Mouse (Mus musculus) C2C12 (cell line): Measurements from ENCODE around the gene Plekho2. TPM values are rescaled to one million over a fixed set of nuclear protein-coding genes. Genes with fewer than 3 reads are reported as not detected.
A peak's percentile ranks its signal among the peaks of the same experiment; 100 is the strongest.

Experiments used
- H3K27me3 ChIP-seq: one replicate; pipeline ENCODE4 v1.6.1; 2011; ENCODE audit not compliant: control insufficient read depth, insufficient read depth, insufficient read length
- H3K36me3 ChIP-seq: one replicate; pipeline ENCODE4 v1.6.1; 2011; ENCODE audit not compliant: control insufficient read depth, insufficient read depth
- H3K4me3 ChIP-seq: one replicate; pipeline ENCODE4 v1.5.1; 2011; ENCODE audit warnings: mild to moderate bottlenecking, control low read depth; ENCODE audit not compliant: poor library complexity, insufficient read depth, severe bottlenecking
- H3K79me2 ChIP-seq: one replicate; pipeline ENCODE4 v1.6.1; 2011; ENCODE audit not compliant: control insufficient read depth, insufficient read depth
- H3K79me3 ChIP-seq: one replicate; pipeline ENCODE4 v1.6.1; 2011; ENCODE audit warnings: low read depth, control low read depth
- H3ac ChIP-seq: one replicate; pipeline ENCODE3; 2011; ENCODE audit warnings: low read depth; ENCODE audit not compliant: control insufficient read depth, insufficient read length
- CEBPB ChIP-seq: IDR thresholded peaks from one replicate; pipeline ENCODE4 v1.6.1; 2011; ENCODE audit warnings: low read depth, mild to moderate bottlenecking, control low read depth, moderate library complexity
- CTCF ChIP-seq: IDR thresholded peaks from one replicate; pipeline ENCODE4 v1.5.1; 2011; ENCODE audit not compliant: control insufficient read depth, insufficient read depth, insufficient read length
- FOSL1 ChIP-seq: IDR thresholded peaks from one replicate; pipeline ENCODE4 v1.8.0; 2011; ENCODE audit warnings: mild to moderate bottlenecking, low read length; ENCODE audit not compliant: poor library complexity, insufficient read depth, severe bottlenecking
- MAX ChIP-seq: IDR thresholded peaks from one replicate; pipeline ENCODE4 v1.6.1; 2011; ENCODE audit warnings: mild to moderate bottlenecking, control low read depth
- MYOD1 ChIP-seq: IDR thresholded peaks from one replicate; pipeline ENCODE4 v1.6.1; 2011; ENCODE audit warnings: low read depth; ENCODE audit not compliant: control insufficient read depth, insufficient read length
- MYOG ChIP-seq: IDR thresholded peaks from one replicate; pipeline ENCODE4 v1.6.1; 2011; ENCODE audit not compliant: control insufficient read depth, insufficient read length; ENCODE audit errors: extremely low read depth
- USF1 ChIP-seq: IDR thresholded peaks from one replicate; pipeline ENCODE4 v1.6.1; 2011; ENCODE audit warnings: low read depth, mild to moderate bottlenecking, control low read depth, moderate library complexity
- long read RNA-seq, 2 experiments: library from polyadenylated mRNA; unstranded; transcript quantifications; one replicate each; pipeline ENCODE4 v2.0.0; 2019 to 2020
- polyA plus RNA-seq: library from polyadenylated mRNA; unstranded; fragments of >200 nt; fragmentation: generic; extraction: Trizol; gene quantifications from one replicate; pipeline ENCODE4 v1.2.1, GENCODE M21; 2012; ENCODE audit warnings: missing spikeins

Plekho2 gene
- 23.3 TPM for polyA plus RNA-seq
- long read RNA-seq, experiment 1, partial matches to known transcripts, result 0 of 12 reads
- long read RNA-seq, experiment 1, other reads (novel, unspliced or antisense), result 11 of 12 reads
- long read RNA-seq, experiment 2, transcript Plekho2-201 (6 exons, 3,273 nt), result major isoform, 112 of 131 reads
- long read RNA-seq, experiment 2, partial matches to known transcripts, result 0 of 131 reads
- long read RNA-seq, experiment 2, other reads (novel, unspliced or antisense), result 19 of 131 reads

DNA sequence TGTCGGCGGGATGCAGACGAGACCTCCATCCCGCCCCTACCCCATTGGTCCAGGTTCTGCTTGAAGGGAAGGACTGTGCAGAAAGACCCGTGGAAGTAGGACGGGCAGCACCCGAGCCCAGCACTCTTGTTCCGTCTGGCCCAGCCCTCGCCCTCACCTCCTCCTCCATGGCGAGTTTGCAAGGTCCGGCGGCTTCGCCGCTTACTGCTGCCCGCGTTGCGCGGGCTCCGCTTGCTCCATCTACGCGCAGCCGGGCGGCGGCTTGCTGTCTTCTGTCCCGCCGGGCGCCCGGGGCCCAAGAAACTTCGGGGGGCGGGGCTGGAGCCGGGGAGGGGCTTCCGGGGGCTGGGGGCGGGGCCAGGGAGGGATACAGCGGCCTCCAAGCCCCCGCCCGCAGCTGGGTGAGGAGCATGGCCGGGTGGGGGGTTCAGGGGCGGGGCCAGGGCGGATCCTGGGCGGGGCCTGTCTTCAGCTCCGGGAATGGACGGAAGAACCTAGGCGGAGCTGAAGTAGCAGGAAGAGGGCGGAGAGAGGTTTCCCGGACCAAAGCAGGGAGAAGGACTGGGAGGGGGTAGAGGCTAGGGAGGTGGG, at the start of gene Plekho2:
Gene Plekho2, minus strand, starts transcription at position 260 of the 591 bp plus-strand sequence.
- TF ChIP-seq USF1 (no peak), MYOG (no peak), MAX (no peak), CEBPB (no peak), MYOD1 (no peak), FOSL1 (no peak), CTCF (no peak)
- H3K36me3 ChIP-seq, result peaks cover 5% of the 10 kb centered on the region

DNA sequence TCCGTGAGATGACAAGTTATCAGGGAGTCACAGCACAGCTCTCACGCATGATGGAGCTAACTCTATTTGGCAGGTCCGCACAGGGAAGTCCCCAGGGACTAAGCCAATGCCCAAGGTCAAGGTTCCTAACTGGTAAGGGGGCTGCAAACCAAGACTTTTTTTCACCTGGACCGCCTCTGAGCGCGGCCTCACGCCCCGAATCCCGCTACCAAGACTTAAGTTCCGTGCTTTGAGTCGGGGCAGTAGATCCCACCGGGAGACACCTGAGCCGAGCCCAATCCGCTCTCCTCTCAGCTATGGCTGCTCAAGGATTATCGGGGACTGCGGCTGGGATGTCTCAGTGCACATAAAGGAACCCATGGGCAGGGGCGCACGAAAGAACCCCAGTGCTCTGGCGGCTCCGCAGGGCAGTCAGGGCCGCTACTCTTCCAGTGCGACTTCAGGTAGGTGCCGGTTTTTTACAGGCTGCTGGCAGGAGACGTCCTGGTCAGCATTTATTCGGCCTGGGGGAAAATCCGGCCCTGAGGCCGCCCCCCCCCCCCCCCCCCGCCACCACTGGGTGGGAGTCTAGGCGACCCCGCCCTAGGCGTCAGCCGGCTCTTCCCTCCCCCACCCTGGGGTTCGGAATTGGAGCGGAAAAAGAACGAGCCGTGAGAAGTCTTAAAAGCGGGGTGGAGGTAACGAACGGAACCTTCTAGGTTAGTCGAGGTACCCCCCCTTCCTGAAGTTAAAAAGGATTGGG, 49.4 kb upstream of the Plekho2 start, which contains the start of gene Rbpms2:
Gene Rbpms2, plus strand, starts transcription at position 624 of the 742 bp plus-strand sequence.
- Histone ChIP-seq H3ac (peak within 1 kb of the TSS; percentile 85), H3K36me3 (no peaks in the 10 kb centered on the region), H3K79me2 (peaks cover 38% of the 10 kb centered on the region), H3K27me3 (no peaks in the 10 kb centered on the region), H3K79me3 (peaks cover 33% of the 10 kb centered on the region), H3K4me3 (peak within 1 kb of the TSS; percentile 53)
- no peak for TF ChIP-seq MYOD1
- no peak for TF ChIP-seq MAX
- no peak for TF ChIP-seq FOSL1
- TF ChIP-seq CEBPB, result no peak
- no peak for TF ChIP-seq MYOG
- no peak for TF ChIP-seq CTCF
- no peak for TF ChIP-seq USF1

More for the DNA sequence above, at the start of gene Plekho2:
- Histone ChIP-seq H3K79me2 (peaks cover 47% of the 10 kb centered on the region), H3K4me3 (peak within 1 kb of the TSS; percentile 61), H3K27me3 (no peaks in the 10 kb centered on the region), H3ac (peak within 1 kb of the TSS; percentile 80), H3K79me3 (peaks cover 18% of the 10 kb centered on the region)

DNA sequence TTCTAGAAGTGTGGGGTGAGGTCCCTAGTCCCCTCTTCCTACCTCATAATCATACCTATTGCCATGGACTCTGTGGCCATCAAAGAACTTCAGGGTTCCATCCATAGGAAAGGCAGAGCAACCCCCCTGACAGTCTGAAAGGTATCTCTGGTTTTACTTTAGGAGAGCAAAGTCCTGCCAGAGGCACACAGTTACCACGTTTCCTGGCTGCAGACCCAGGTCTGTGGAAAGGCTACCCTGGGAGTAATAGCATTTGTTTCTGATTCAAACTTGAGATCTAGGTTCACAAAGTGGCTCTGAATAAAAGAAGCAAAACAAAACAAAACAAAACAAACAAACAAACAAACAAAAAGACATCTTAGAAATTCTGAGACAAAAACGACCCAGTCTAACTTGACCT, 44.4 kb upstream of the Plekho2 start:
- no peak overlapping the region for H3ac ChIP-seq
- no peaks in the 10 kb centered on the region for H3K36me3 ChIP-seq
- no peaks in the 10 kb centered on the region for H3K79me3 ChIP-seq
- TF ChIP-seq USF1, result no peak
- TF ChIP-seq MYOD1, result no peak
- no peak for TF ChIP-seq MAX
- TF ChIP-seq CEBPB, result no peak
- TF ChIP-seq FOSL1, result no peak
- H3K4me3 ChIP-seq, result no peak overlapping the region
- H3K79me2 ChIP-seq, result no peaks in the 10 kb centered on the region
- no peaks in the 10 kb centered on the region for H3K27me3 ChIP-seq

DNA sequence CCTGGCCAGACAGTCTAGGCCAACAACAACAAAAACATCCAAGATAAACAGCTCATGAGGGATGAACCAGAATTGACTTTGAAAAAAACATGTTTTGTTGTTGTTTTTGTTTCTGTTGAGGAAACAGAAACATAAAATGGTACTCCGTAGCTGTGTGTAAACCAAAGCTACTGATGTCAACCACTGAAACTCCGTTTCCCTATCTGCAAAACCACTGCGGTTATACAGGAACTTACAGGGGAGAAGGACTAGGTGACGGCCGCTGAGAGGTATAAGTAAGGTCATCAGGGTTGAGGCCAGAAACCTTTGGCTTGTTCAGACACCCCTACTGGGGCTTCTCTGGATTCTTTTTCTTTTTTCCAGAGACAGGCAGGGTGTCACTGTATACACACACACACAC, 43.0 kb upstream of the Plekho2 start:
- Histone ChIP-seq H3K79me2 (no peaks in the 10 kb centered on the region), H3ac (no peak overlapping the region), H3K36me3 (no peaks in the 10 kb centered on the region), H3K79me3 (no peaks in the 10 kb centered on the region), H3K27me3 (no peaks in the 10 kb centered on the region), H3K4me3 (no peak overlapping the region)
- TF ChIP-seq FOSL1 (no peak), MYOD1 (no peak), MYOG (no peak), USF1 (no peak), MAX (no peak), CEBPB (no peak), CTCF (no peak)

DNA sequence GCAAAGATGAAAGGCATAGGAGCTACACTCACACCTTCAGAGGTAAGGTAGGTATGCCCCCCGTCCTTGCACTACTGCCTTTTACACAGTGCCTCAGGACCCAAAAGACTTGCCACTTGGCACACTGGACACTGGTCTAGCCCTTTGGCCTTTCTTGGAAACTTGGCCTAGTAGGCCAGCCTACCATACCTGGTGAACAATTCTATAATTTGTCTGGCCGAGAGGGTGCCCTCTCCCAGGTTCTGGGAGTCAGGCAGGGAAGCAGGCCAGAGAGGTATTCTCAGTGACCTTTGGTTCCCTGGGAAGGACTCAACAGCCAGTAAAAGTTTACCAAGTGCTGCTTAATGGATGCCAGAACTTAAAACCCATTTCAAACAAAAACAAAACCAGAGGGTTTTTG, 41.8 kb upstream of the Plekho2 start:
- no peak overlapping the region for H3ac ChIP-seq
- no peaks in the 10 kb centered on the region for H3K79me3 ChIP-seq
- H3K4me3 ChIP-seq, result no peak overlapping the region
- no peaks in the 10 kb centered on the region for H3K36me3 ChIP-seq
- H3K79me2 ChIP-seq, result no peaks in the 10 kb centered on the region
- H3K27me3 ChIP-seq, result no peaks in the 10 kb centered on the region
- TF ChIP-seq USF1, result no peak
- TF ChIP-seq CEBPB, result no peak
- no peak for TF ChIP-seq CTCF
- TF ChIP-seq FOSL1, result no peak
- no peak for TF ChIP-seq MYOG
- TF ChIP-seq MYOD1, result no peak
- no peak for TF ChIP-seq MAX
